Mouse (Mus musculus): ENCODE results near the gene Hist1h4b.

DNA sequence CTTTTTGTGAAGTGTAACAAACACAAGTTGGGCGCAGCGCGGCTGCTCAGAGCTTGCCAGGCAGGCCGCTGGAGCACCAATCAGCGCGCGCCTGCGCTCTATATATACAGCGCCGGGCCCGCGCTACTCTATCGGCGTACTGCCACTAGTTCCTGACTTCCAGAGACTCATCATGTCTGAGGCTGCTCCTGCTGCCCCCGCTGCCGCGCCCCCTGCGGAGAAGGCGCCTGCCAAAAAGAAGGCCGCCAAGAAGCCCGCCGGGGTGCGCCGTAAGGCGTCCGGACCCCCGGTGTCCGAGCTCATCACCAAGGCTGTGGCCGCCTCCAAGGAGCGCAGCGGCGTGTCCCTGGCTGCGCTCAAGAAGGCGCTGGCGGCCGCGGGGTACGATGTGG, 18.1 kb upstream of the Hist1h4b start, which contains the start of gene Hist1h1c:
- peak; percentile 98 for TF ChIP-seq POLR2A (IDR thresholded peaks at IDR 0.05; ENCODE audit: insufficient read depth, low read length)
- TF ChIP-seq EP300 (IDR thresholded peaks at IDR 0.05; ENCODE audit: insufficient read depth, low read depth, low read length), result no peak
- no peak for TF ChIP-seq CTCF (IDR thresholded peaks at IDR 0.05; ENCODE audit: low read depth, low read length)

Data from ES-Bruce4 (cell line).